Mouse (Mus musculus) limb, embryonic 14.5 days (tissue): ENCODE data around the gene Dnttip1. TPM values are rescaled to one million over a fixed set of nuclear protein-coding genes. Genes with fewer than 3 reads are reported as not detected.

Experiments used
- ATAC-seq: fragments of 200-750 bp; cut with Nextera tagmentation; 2 replicates; pipeline ENCODE4 v1.8.0; 2017; ENCODE audit warnings: low read depth, moderate number of reproducible peaks, moderate TSS enrichment; ENCODE audit not compliant: low FRiP score
- DNase-seq: peaks from one replicate; pipeline ENCODE4 v3.0.0-alpha.2; 2015; ENCODE audit warnings: low spot score
- H3K27ac ChIP-seq: fragments of 300-500 bp; sonication (generic); replicated peaks from 2 replicates; pipeline ENCODE4 v1.5.1; 2014; ENCODE audit warnings: low read depth, mild to moderate bottlenecking, low read length, moderate library complexity, mixed read lengths
- H3K27me3 ChIP-seq: fragments of 300-500 bp; sonication (generic); 2 replicates; pipeline ENCODE4 v1.6.1; 2014; ENCODE audit warnings: low read length, mixed read lengths; ENCODE audit not compliant: control insufficient read depth, insufficient read depth
- H3K36me3 ChIP-seq: fragments of 300-500 bp; sonication (generic); 2 replicates; pipeline ENCODE4 v1.6.1; 2014; ENCODE audit warnings: mild to moderate bottlenecking, low read length, moderate library complexity, mixed read lengths; ENCODE audit not compliant: control insufficient read depth, insufficient read depth
- H3K4me1 ChIP-seq: fragments of 300-500 bp; sonication (generic); 2 replicates; pipeline ENCODE4 v1.6.1; 2014; ENCODE audit warnings: antibody characterized with exemption, low read length, mixed read lengths; ENCODE audit not compliant: control insufficient read depth, insufficient read depth
- H3K4me2 ChIP-seq: fragments of 300-500 bp; sonication (generic); replicated peaks from 2 replicates; pipeline ENCODE4 v1.6.1; 2014; ENCODE audit warnings: low read depth, mild to moderate bottlenecking, low read length, moderate library complexity; ENCODE audit not compliant: severe bottlenecking
- H3K4me3 ChIP-seq: fragments of 300-500 bp; sonication (generic); replicated peaks from 2 replicates; pipeline ENCODE4 v1.5.1; 2014; ENCODE audit warnings: low read length
- H3K9ac ChIP-seq: fragments of 300-500 bp; sonication (generic); 2 replicates; pipeline ENCODE4 v1.6.1; 2014; ENCODE audit warnings: mild to moderate bottlenecking, low read depth, low read length, moderate library complexity; ENCODE audit not compliant: severe bottlenecking
- H3K9me3 ChIP-seq: fragments of 300-500 bp; sonication (generic); 2 replicates; pipeline ENCODE4 v1.6.1; 2016; ENCODE audit warnings: low read length; ENCODE audit not compliant: control insufficient read depth
- POLR2A ChIP-seq: fragments of 200-500 bp; IDR thresholded peaks from 2 replicates; pipeline ENCODE4 v1.8.0; 2012; ENCODE audit warnings: inconsistent platforms, mild to moderate bottlenecking, moderate library complexity, borderline replicate concordance; ENCODE audit not compliant: insufficient read depth, insufficient read length; ENCODE audit errors: extremely low read depth
- WGBS: fragments of 180-500 bp; shearing (Covaris S2); extraction: QIAGEN DNeasy Blood & Tissue Kit; methylation state at CpG from one replicate; pipeline ENCODE4 v1.1.7; 2014; 5-methylcytosine and 5-hydroxymethylcytosine counted together
- polyA plus RNA-seq, 2 experiments: library from polyadenylated mRNA; depleted of rRNA in 1 of 2; stranded (reverse) in 1 of 2; unstranded in 1 of 2; fragments of >200 nt; fragmentation: Nextera tagmentation in 1 of 2; extraction: Ambion mirVana in 1 of 2; gene quantifications; 2 replicates each; pipeline versions ENCODE4 v1.2.1 to v1.2.3; 2012 to 2014

The Dnttip1 gene
- polyA plus RNA-seq, 2 experiments = 58.6 to 70.1 TPM

- no peaks in the 10 kb centered on the region for H3K27me3 ChIP-seq
- no peak overlapping the region for H3K9ac ChIP-seq
- ATAC-seq = no peak
- DNase-seq = no peak
- H3K27ac ChIP-seq = no peak overlapping the region
- no peaks in the 10 kb centered on the region for H3K9me3 ChIP-seq
- TF ChIP-seq POLR2A = no peak
- no peak overlapping the region for H3K4me3 ChIP-seq
- no peaks in the 10 kb centered on the region for H3K4me1 ChIP-seq
- 67% methylated on average over 5 of the region's 5 CpGs for WGBS
- H3K4me2 ChIP-seq = no peak overlapping the region
- H3K36me3 ChIP-seq = no peaks in the 10 kb centered on the region
Observed at GRCm38 (mm10) chr2:164731719-164732118, 14.1 kb upstream of the Dnttip1 start.

GRCm38 (mm10) chr2:164733259-164733658 lies 12.5 kb upstream of the Dnttip1 start:
- no peaks in the 10 kb centered on the region for H3K27me3 ChIP-seq
- no peaks in the 10 kb centered on the region for H3K36me3 ChIP-seq
- H3K9me3 ChIP-seq = no peaks in the 10 kb centered on the region
- ATAC-seq = no peak
- TF ChIP-seq POLR2A = no peak
- H3K27ac ChIP-seq = no peak overlapping the region
- no peak overlapping the region for H3K9ac ChIP-seq
- WGBS = 91% methylated on average over 2 of the region's 2 CpGs
- no peak overlapping the region for H3K4me3 ChIP-seq
- H3K4me1 ChIP-seq = no peaks in the 10 kb centered on the region
- no peak for DNase-seq
- H3K4me2 ChIP-seq = no peak overlapping the region

GRCm38 (mm10) chr2:164734839-164735238 lies 10.9 kb upstream of the Dnttip1 start:
- Histone ChIP-seq H3K27me3 (no peaks in the 10 kb centered on the region), H3K4me1 (no peaks in the 10 kb centered on the region), H3K9ac (no peak overlapping the region), H3K4me3 (no peak overlapping the region), H3K9me3 (no peaks in the 10 kb centered on the region), H3K27ac (no peak overlapping the region), H3K4me2 (no peak overlapping the region), H3K36me3 (no peaks in the 10 kb centered on the region)
- no peak for DNase-seq
- 82% methylated on average over 5 of the region's 5 CpGs for WGBS
- no peak for ATAC-seq
- no peak for TF ChIP-seq POLR2A

GRCm38 (mm10) chr2:164735446-164735845 lies 10.3 kb upstream of the Dnttip1 start:
- TF ChIP-seq POLR2A = no peak
- DNase-seq (no peak), ATAC-seq (no peak)
- Histone ChIP-seq H3K27me3 (no peaks in the 10 kb centered on the region), H3K36me3 (no peaks in the 10 kb centered on the region), H3K9me3 (no peaks in the 10 kb centered on the region), H3K4me3 (no peak overlapping the region), H3K27ac (no peak overlapping the region), H3K4me1 (no peaks in the 10 kb centered on the region), H3K4me2 (no peak overlapping the region), H3K9ac (no peak overlapping the region)
- WGBS = 85% methylated on average over 5 of the region's 5 CpGs

- ATAC-seq (no peak), DNase-seq (no peak)
- TF ChIP-seq POLR2A = no peak
- H3K4me2 ChIP-seq = no peak overlapping the region
- H3K4me1 ChIP-seq = no peaks in the 10 kb centered on the region
- no peak overlapping the region for H3K4me3 ChIP-seq
- no peak overlapping the region for H3K27ac ChIP-seq
- H3K36me3 ChIP-seq = no peaks in the 10 kb centered on the region
- H3K9ac ChIP-seq = no peak overlapping the region
- H3K27me3 ChIP-seq = no peaks in the 10 kb centered on the region
- 69% methylated on average over 3 of the region's 3 CpGs for WGBS
- H3K9me3 ChIP-seq = no peaks in the 10 kb centered on the region
Observed at GRCm38 (mm10) chr2:164737377-164738090, 8.2 kb upstream of the Dnttip1 start.
